Mouse (Mus musculus): ENCODE measurements around the gene Tmem168.
A peak's percentile ranks its signal among the peaks of the same experiment; 100 is the strongest.

The Tmem168 gene

GRCm38 (mm10) chr6:13607621-13608493, at the start of gene Tmem168:
Gene Tmem168, minus strand, starts transcription at chr6:13608100.
- peak; percentile 95 for DNase-seq (ENCODE audit: low spot score)

GRCm38 (mm10) chr6:13654081-13654480, 46.2 kb upstream of the Tmem168 start:
- DNase-seq (ENCODE audit: low spot score) = no peak

- no peak for DNase-seq (ENCODE audit: low spot score)
Observed at GRCm38 (mm10) chr6:13652284-13652683, 44.4 kb upstream of the Tmem168 start.

GRCm38 (mm10) chr6:13650854-13651253, 43.0 kb upstream of the Tmem168 start:
- DNase-seq (ENCODE audit: low spot score) = no peak

- DNase-seq (ENCODE audit: low spot score) = no peak
Observed at GRCm38 (mm10) chr6:13648305-13648704, 40.4 kb upstream of the Tmem168 start.

- no peak for DNase-seq (ENCODE audit: low spot score)
Observed at GRCm38 (mm10) chr6:13636582-13636989, 28.7 kb upstream of the Tmem168 start.

- no peak for DNase-seq (ENCODE audit: low spot score)
Observed at GRCm38 (mm10) chr6:13632571-13632970, 24.7 kb upstream of the Tmem168 start.

GRCm38 (mm10) chr6:13630607-13631006, 22.7 kb upstream of the Tmem168 start:
- no peak for DNase-seq (ENCODE audit: low spot score)

- DNase-seq (ENCODE audit: low spot score) = no peak
Observed at GRCm38 (mm10) chr6:13619618-13620017, 11.7 kb upstream of the Tmem168 start.

GRCm38 (mm10) chr6:13617110-13617509, 9.2 kb upstream of the Tmem168 start:
- DNase-seq (ENCODE audit: low spot score) = no peak

- DNase-seq (ENCODE audit: low spot score) = no peak
Observed at GRCm38 (mm10) chr6:13614568-13614967, 6.7 kb upstream of the Tmem168 start.

GRCm38 (mm10) chr6:13613671-13614070, 5.8 kb upstream of the Tmem168 start:
- no peak for DNase-seq (ENCODE audit: low spot score)

- DNase-seq (ENCODE audit: low spot score) = no peak
Observed at GRCm38 (mm10) chr6:13610869-13611268, 3.0 kb upstream of the Tmem168 start.

- DNase-seq (ENCODE audit: low spot score) = no peak
Observed at GRCm38 (mm10) chr6:13609353-13610140, 1.6 kb upstream of the Tmem168 start.

- no peak for DNase-seq (ENCODE audit: low spot score)
Observed at GRCm38 (mm10) chr6:13606921-13607620, 829 bp downstream of the Tmem168 start.

GRCm38 (mm10) chr6:13606394-13606793, 1.5 kb downstream of the Tmem168 start:
- no peak for DNase-seq (ENCODE audit: low spot score)

GRCm38 (mm10) chr6:13603134-13603533, 4.8 kb downstream of the Tmem168 start:
- no peak for DNase-seq (ENCODE audit: low spot score)

GRCm38 (mm10) chr6:13601587-13601986, 6.3 kb downstream of the Tmem168 start:
- no peak for DNase-seq (ENCODE audit: low spot score)

- no peak for DNase-seq (ENCODE audit: low spot score)
Observed at GRCm38 (mm10) chr6:13598239-13598923, 9.5 kb downstream of the Tmem168 start.

- DNase-seq (ENCODE audit: low spot score) = no peak
Observed at GRCm38 (mm10) chr6:13592729-13593345, 15.1 kb downstream of the Tmem168 start.

GRCm38 (mm10) chr6:13586560-13586959, 21.3 kb downstream of the Tmem168 start:
- DNase-seq (ENCODE audit: low spot score) = no peak

All from testis, postnatal 10 days (tissue).